Mouse (Mus musculus) yolk sac, embryonic 10.5 days (tissue): ENCODE results near the gene Cabp4.
A peak's percentile ranks its signal among the peaks of the same experiment; 100 is the strongest.

Source experiments
- DNase-seq: peaks from one replicate; pipeline ENCODE4 v3.0.0-alpha.2; 2017; ENCODE audit warnings: low spot score

The Cabp4 gene

GRCm38 (mm10) chr19:4143759-4144268 lies at the start of gene Cabp4:
Gene Cabp4 (minus strand): TSS chr19:4144033.
- DNase-seq, result no peak

DNA sequence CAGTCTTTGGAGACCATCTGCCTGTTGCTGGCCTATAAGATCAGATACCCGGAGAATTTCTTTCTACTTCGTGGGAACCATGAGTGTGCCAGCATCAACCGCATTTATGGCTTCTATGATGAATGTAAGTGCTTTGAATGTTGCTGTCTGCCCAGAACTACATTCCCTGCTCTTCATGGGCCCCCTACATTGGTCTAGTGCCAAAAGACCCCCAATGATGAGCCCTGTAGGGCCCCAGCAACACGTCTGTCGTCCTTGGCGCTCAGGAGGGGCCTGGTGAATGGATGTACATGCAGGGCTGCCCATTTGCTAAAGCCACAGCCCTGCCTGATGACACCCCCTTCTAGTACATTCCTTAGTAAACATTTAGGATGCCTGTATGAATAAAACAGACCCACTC lies 49.3 kb upstream of the Cabp4 start:
- no peak for DNase-seq

DNA sequence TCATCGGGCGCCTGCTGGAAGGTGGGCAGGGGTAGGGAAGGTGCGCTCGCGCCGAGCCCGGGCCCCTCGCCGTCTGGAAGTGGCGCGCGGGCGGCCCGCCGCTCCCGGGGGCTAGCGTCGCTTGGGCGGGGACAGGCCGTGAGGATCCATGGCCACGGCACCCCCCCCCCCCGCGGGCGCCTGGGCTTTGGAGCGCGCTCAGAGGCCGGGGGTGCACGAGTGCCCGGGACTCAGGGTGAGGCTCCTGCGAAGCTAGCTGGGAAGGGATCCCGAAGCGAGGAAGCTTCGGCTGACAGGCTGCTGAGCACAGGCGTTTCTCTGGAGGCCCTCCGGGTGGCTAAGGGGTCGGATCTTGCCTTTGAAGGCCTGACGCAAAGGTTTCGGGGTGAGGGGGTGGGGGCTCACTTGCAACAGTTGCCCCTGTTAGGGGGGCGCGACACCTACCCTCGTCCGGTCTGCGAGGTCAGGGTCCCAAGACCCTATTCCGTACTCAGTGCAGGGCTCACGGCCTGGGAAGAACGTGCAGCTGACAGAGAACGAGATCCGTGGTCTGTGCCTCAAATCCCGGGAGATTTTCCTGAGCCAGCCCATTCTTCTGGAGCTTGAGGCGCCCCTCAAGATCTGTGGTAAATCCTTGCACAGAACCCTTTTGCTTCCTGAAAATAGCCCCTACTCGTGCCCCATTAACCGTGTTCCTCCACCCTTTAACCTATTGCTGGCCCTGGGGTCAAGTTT lies 48.6 kb upstream of the Cabp4 start:
- DNase-seq, result no peak

GRCm38 (mm10) chr19:4191528-4192250 lies 47.9 kb upstream of the Cabp4 start, which contains the start of gene Ppp1ca:
Gene Ppp1ca (plus strand): TSS chr19:4192065.
- DNase-seq, result peak; percentile 96

DNA sequence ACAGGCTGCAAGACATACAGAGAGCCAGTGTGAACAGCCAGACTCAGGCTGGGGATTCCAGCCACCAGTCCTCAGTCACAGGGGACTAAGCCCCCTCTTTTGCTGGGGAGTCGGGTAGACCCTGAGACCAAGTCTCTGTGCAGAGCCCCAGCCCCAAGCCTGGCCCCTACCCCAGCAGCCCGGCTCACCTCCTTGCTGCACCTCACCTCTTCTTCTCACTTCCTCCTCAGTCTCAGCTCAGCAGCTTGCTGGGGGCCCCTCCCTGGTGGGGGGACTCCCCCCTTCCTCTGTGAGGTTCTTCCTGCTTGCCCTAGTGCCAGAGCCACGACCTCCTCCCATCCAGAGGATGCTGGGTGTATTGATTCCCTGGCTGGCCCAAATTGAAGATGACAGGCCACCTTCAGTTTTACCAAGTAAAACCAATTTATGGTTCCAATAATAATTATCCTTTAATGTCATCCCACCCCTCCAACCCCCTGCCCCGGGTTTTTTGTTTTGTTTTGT lies 47.0 kb upstream of the Cabp4 start, which contains the start of gene Tbc1d10c:
Gene Tbc1d10c (minus strand): TSS at position 454 of the 504 bp plus-strand sequence.
- no peak for DNase-seq

DNA sequence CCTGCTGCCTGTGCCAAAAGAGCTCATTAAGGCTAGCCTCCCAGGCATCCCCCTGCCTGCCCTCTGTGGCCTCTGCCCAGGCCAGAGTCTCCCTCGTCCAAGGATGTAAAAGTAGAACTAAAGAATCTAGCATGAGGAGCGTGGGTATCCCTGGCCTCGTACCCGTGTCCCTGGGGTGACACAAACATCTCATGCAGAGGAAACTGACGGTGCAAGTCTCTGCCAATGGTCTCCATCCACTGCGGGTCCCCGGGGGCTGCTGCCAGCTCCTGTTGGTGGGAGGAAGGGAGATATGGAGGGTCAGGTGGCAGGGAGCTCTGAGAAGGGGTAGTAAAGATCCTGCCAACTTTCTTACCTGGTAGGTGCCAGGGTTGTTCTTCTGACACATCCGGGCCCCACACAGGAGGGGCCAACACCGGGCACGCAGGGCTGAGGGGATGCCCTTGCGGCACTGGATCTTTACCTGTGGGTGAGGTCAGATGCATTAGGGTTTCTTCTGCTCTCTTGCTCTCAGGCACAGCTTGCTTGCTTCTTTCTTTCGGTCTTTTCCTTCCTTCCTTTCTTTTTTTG lies 45.3 kb upstream of the Cabp4 start:
- no peak for DNase-seq

GRCm38 (mm10) chr19:4187303-4187702 lies 43.5 kb upstream of the Cabp4 start:
- DNase-seq, result no peak

- no peak for DNase-seq
Measured at GRCm38 (mm10) chr19:4184976-4185975, 41.4 kb upstream of the Cabp4 start.

- DNase-seq, result no peak
Measured at GRCm38 (mm10) chr19:4183689-4184088, 39.9 kb upstream of the Cabp4 start.

DNA sequence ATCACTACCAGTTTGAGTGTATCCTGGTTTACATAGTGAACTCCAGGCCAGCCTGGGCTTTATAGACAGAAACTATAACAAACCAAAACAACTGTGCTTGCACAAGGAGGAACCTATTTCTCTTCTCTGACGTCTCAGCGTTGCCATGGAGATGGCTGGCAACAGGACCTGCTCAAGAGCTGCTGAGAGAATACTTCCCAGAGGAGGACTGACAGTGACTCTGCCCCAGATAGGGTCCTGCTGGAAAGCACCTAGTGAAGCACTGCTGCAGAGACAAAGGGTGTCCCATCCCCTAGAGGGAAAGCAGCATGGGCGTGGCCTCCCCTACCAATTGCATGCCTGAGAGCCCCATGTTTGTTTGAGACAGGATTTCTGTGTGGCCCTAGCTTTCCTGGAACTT lies 38.1 kb upstream of the Cabp4 start:
- DNase-seq, result no peak

DNA sequence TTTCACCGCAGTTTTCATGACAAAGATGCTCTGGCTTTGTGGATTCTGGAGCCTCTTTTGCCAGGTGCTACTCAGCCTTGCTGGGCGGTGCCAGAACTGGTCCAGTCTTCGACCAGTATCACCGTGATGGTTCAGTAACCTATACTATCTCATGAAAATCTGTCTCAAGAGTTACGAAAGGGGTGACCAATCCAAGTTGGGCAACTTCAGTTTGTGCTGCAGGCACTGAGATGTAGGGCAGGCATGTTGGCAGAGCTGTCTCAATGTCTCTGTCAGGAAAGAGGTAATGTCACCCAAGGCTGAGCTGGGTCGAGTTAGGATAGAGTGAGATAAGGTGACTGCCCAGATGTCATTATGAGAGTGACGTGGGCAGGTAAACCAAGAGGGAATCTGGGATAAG lies 36.6 kb upstream of the Cabp4 start:
- DNase-seq, result no peak

- no peak for DNase-seq
Measured at GRCm38 (mm10) chr19:4175368-4175947, 31.6 kb upstream of the Cabp4 start, which contains the start of gene Carns1. Gene Carns1 (minus strand): TSS chr19:4175479.

DNA sequence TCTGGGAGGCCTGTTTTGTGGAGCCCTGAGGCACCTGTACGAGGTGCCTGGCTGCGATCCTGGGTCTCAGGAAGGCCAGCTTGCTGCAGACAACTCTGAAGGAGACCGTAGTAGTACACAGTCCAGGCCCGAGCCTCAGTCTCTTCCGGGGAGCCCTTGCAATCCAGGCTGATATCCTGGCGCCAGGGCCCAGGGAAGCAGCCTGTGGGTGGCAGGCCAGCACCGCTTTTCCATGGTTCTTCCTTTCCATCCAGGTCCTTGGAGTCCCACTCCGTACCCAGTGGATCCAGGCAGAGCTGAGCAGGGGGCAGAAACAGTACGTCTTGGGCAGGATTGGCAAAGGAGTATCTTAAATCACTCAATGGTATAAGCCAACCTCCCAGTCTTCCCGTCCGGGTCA lies 29.1 kb upstream of the Cabp4 start:
- no peak for DNase-seq

DNA sequence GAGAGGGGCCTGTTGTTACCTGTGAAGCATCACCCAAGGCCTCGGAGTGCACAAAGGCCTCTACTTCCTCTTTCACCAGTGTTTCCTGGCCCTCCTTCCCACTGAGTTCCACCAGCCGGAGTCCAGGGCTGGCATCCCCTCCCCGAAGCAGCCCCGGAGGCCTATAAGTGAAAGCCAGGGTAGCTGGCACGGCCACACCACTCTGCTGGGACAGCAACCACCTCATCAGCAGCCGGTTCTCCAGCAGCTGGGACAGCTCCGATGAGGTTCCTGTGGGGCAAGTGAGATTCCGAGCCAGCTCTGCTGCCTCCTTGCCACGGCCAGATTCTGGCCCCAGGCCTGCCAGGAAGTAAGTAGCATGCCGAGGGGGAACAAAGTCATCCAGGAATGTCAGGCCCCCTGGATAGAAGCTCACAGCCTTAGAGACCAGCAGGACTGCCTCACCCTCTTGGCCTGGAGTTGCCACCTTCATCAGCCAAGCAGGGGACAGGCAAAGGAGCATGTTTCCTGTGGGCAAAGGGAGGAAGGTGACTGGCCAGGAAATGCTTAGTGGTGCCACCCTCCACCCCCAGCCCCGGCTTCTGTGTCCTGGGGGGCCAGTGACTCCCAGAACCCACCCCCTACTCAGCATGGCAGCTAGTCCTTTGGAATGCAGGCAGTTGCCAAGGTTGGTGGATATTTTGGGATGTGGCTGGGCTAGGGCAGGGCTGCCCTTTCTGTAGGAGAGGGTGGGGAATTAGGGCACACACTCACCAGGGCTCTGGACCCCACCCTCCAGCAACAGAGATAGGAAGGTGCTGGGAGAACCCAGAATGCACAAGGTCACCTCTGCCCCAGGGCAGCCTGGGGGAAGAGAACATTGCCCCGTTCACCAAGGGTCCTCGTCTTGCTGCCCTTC lies 27.8 kb upstream of the Cabp4 start:
- no peak for DNase-seq

GRCm38 (mm10) chr19:4170723-4171392 lies 27.0 kb upstream of the Cabp4 start:
- DNase-seq, result no peak

DNA sequence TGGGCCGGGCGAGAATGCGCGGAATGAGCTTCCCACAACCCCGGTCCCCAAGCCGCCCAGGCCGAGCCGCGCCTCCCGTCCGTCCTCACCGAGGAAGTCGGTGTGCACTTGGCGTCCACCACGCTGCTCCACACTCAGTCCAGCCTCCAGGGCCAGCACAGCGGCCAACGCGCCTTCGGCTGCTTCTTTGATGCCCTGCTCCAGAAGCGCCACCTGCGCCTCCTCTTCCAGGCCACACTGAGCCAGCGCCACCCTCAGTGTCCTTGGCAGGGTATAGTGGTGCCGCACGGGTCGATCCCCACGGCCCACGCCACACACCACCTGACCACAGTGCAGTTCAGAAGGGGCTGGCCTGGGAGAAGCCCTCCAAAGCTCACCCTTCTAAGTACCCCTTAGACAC lies 26.0 kb upstream of the Cabp4 start:
- DNase-seq, result no peak

DNA sequence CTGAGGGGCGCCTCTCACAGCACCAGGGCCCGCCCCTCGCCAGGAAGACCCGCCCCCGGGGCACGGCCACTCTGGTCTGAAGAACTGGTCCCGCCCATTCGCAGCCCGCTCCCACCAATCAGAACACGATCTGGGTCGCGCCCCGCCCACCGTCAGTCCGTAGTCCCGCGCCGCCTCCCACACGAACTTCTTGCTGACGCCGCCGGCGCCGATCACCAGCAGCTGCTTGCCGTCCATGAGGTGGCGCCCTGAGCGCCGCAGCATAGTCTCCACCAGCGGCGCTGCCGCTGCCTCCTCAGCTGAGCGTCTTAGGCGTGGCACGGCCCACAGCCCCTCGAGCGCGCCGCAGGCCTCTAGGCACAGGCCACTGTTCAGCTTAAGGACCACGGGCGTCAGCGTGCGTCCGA lies 25.5 kb upstream of the Cabp4 start:
- DNase-seq, result peak; percentile 99

DNA sequence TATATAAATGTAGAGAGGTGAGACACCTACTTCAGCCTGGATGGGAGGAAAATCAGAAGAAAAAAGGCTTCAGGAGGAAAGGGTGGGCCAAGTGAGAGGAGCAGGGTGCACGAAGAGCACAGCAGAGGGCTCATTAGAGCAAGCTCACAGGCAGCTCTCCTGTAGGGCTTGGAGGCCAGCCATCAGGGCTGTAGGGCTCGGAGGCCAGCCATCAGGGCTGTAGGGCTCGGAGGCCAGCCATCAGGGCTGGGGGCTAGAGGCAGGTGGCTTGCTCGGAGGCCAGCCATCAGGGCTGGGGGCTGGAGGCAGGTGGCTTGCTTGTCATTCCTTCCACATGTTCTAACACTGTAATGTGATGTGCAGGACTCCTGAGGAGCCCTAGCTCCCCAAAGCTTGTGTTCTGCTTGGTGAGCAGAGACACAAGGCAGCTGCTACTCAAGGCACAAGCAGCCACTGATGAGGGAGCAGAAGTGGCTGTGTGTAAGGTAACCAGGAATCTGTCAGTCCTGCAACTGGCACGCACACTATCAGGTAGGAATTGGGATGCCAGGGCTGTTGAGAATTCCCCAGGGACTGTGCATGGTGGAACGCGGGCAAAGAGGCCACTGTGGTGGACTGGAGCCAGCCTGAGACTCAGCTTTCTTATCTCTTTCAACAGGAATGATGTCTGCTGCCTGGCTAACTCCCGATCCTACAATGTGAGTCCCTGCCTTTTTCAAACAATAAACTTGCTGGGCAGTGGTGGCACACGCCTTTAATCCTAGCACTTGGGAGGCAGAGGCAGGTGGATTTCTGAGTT lies 23.0 kb upstream of the Cabp4 start:
- no peak for DNase-seq
